Mouse (Mus musculus) heart, embryonic 16.5 days (tissue): ENCODE results near the gene Ilf3. TPM values are rescaled to one million over a fixed set of nuclear protein-coding genes. Genes with fewer than 3 reads are reported as not detected.

Experiments used
- ATAC-seq: fragments of 200-750 bp; cut with Nextera tagmentation; replicated peaks from 2 replicates; pipeline ENCODE4 v1.8.0; 2017; ENCODE audit warnings: moderate number of reproducible peaks; ENCODE audit not compliant: insufficient read depth, low FRiP score; ENCODE audit errors: extremely low read depth
- H3K27ac ChIP-seq: fragments of 300-500 bp; sonication (generic); 2 replicates; pipeline ENCODE4 v1.5.1; 2014; ENCODE audit warnings: mild to moderate bottlenecking, low read length, control low read depth, moderate library complexity
- H3K27me3 ChIP-seq: fragments of 300-500 bp; sonication (generic); 2 replicates; pipeline ENCODE4 v1.6.1; 2014; ENCODE audit warnings: low read length, mixed read lengths; ENCODE audit not compliant: control insufficient read depth, insufficient read depth
- H3K36me3 ChIP-seq: fragments of 300-500 bp; sonication (generic); 2 replicates; pipeline ENCODE4 v1.6.1; 2014; ENCODE audit not compliant: control insufficient read depth, insufficient read depth
- H3K4me1 ChIP-seq: fragments of 300-500 bp; sonication (generic); 2 replicates; pipeline ENCODE4 v1.6.1; 2014; ENCODE audit warnings: low read length, mixed read lengths; ENCODE audit not compliant: control insufficient read depth, insufficient read depth
- H3K4me2 ChIP-seq: fragments of 300-500 bp; sonication (generic); 2 replicates; pipeline ENCODE4 v1.6.1; 2014; ENCODE audit warnings: low read depth, mild to moderate bottlenecking, control low read depth, low read length
- H3K4me3 ChIP-seq: fragments of 300-500 bp; sonication (generic); 2 replicates; pipeline ENCODE4 v1.5.1; 2014; ENCODE audit warnings: mild to moderate bottlenecking, control low read depth, low read length
- H3K9ac ChIP-seq: fragments of 300-500 bp; sonication (generic); 2 replicates; pipeline ENCODE4 v1.6.1; 2014; ENCODE audit warnings: low read length, control low read depth
- H3K9me3 ChIP-seq: fragments of 300-500 bp; sonication (generic); replicated peaks from 2 replicates; pipeline ENCODE4 v1.6.1; 2016; ENCODE audit warnings: low read length; ENCODE audit not compliant: control insufficient read depth
- WGBS: fragments of 180-500 bp; shearing (Covaris S2); extraction: QIAGEN DNeasy Blood & Tissue Kit; methylation state at CpG from one replicate; pipeline ENCODE4 v1.1.7; 2014; 5-methylcytosine and 5-hydroxymethylcytosine counted together
- polyA plus RNA-seq: library from polyadenylated mRNA; unstranded; fragments of >200 nt; fragmentation: Nextera tagmentation; extraction: Ambion mirVana; gene quantifications from 2 replicates; pipeline ENCODE4 v1.2.1, GENCODE M21; 2015

Ilf3 gene
- polyA plus RNA-seq, 1 experiment from 2014 or later, result 105 TPM

GRCm38 (mm10) chr9:21445081-21445744, 77.5 kb downstream of the Ilf3 start:
- H3K36me3 ChIP-seq, result peaks cover 9% of the 10 kb centered on the region
- no peak overlapping the region for H3K4me3 ChIP-seq
- no peak overlapping the region for H3K27ac ChIP-seq
- H3K4me2 ChIP-seq, result no peak overlapping the region
- no peaks in the 10 kb centered on the region for H3K27me3 ChIP-seq
- no peak overlapping the region for H3K9ac ChIP-seq
- no peak for ATAC-seq
- H3K9me3 ChIP-seq, result no peaks in the 10 kb centered on the region
- WGBS, result 94% methylated on average over 6 of the region's 6 CpGs
- peaks cover 4% of the 10 kb centered on the region; the same call in 1 of the 2 replicates for H3K4me1 ChIP-seq

GRCm38 (mm10) chr9:21447778-21448177, 80.1 kb downstream of the Ilf3 start:
- Histone ChIP-seq H3K9me3 (no peaks in the 10 kb centered on the region), H3K4me1 (peaks cover 17% of the 10 kb centered on the region), H3K4me3 (no peak overlapping the region), H3K27ac (no peak overlapping the region), H3K27me3 (no peaks in the 10 kb centered on the region), H3K4me2 (no peak overlapping the region), H3K9ac (no peak overlapping the region), H3K36me3 (peaks cover 9% of the 10 kb centered on the region)
- 92% methylated on average over 2 of the region's 2 CpGs for WGBS
- ATAC-seq, result no peak

DNA sequence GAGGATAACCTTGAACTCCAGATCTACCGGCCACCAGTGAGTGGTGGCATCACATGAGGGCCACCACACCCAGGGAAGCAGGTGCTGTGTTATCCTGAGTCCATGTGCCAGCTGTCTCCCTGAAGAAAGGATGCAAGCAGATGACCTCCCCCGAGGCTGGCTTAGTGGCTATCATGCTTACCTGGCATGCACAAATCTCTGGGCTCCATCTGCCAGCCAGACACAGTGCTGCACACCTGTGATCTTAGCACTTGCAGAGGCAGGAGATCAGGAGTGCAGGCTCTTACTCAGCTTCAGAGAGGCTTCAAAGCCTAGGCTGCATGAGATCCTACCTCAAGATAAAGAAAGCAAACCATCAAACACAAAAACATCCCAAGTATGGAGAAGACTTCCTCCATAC, 82.0 kb downstream of the Ilf3 start:
- peak overlapping the region; percentile 54 for H3K27ac ChIP-seq
- 70% methylated on average over 2 of the region's 2 CpGs for WGBS
- H3K4me2 ChIP-seq, result no peak overlapping the region
- no peaks in the 10 kb centered on the region for H3K9me3 ChIP-seq
- no peaks in the 10 kb centered on the region for H3K27me3 ChIP-seq
- H3K36me3 ChIP-seq, result peaks cover 9% of the 10 kb centered on the region
- no peak overlapping the region for H3K9ac ChIP-seq
- ATAC-seq, result 0 out of 2 replicates have a peak, but pooled peaks have one; percentile 19
- peaks cover 18% of the 10 kb centered on the region for H3K4me1 ChIP-seq
- H3K4me3 ChIP-seq, result no peak overlapping the region

DNA sequence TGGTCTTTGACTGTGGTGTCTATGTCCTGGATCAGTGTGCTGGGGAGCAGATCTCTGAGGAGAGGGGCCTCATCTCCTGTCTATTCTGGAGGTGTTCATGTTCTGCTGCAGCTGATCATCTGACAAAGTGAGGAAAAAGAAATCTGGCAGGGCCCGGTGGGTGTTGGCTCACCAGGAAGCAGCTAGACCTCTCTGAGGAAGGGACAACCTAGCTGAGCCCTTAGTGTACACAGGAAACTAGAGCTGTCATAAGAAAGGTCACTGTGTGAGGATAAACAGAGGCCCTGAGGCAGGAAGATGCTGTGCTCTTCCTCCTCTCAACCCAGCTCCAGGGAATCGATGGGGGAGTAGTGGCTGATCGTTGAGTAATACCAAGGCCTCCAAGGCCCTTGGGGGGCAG, 82.6 kb downstream of the Ilf3 start:
- peak overlapping the region; percentile 54 for H3K27ac ChIP-seq
- 0 out of 2 replicates have a peak, but pooled peaks have one; percentile 35 for ATAC-seq
- peaks cover 3% of the 10 kb centered on the region; the same call in 1 of the 2 replicates for H3K36me3 ChIP-seq
- no peak overlapping the region for H3K9ac ChIP-seq
- H3K9me3 ChIP-seq, result no peaks in the 10 kb centered on the region
- H3K4me2 ChIP-seq, result no peak overlapping the region
- H3K27me3 ChIP-seq, result no peaks in the 10 kb centered on the region
- peaks cover 24% of the 10 kb centered on the region for H3K4me1 ChIP-seq
- no peak overlapping the region for H3K4me3 ChIP-seq
- 62% methylated on average over 3 of the region's 3 CpGs for WGBS

DNA sequence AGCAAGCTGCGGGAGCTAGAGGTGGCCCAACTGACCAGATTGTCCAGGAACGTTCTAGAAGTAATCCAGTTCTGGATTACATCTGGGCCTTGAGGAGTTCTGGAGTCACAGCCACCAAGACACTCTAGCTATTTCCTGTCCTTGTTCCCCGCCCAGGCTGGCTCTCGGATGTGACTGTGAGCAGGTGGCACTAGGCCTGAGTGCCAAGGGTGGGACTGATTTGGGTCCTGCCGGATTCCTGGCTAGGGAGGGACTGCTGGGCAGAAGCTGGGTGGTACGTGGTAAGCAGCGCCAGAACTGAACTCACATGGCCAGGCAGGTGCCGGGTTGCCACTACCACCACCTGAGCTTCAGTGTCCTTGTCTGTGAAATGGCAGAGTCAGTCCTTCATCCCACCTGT, 83.7 kb downstream of the Ilf3 start:
- Histone ChIP-seq H3K9ac (0 out of 2 replicates have a peak overlapping the region, but pooled peaks have one; percentile 13), H3K9me3 (no peaks in the 10 kb centered on the region), H3K27ac (peak overlapping the region; percentile 48), H3K36me3 (no peaks in the 10 kb centered on the region), H3K4me2 (no peak overlapping the region), H3K27me3 (no peaks in the 10 kb centered on the region), H3K4me1 (peaks cover 24% of the 10 kb centered on the region), H3K4me3 (no peak overlapping the region)
- 78% methylated on average over 8 of the region's 8 CpGs for WGBS
- ATAC-seq, result no peak

DNA sequence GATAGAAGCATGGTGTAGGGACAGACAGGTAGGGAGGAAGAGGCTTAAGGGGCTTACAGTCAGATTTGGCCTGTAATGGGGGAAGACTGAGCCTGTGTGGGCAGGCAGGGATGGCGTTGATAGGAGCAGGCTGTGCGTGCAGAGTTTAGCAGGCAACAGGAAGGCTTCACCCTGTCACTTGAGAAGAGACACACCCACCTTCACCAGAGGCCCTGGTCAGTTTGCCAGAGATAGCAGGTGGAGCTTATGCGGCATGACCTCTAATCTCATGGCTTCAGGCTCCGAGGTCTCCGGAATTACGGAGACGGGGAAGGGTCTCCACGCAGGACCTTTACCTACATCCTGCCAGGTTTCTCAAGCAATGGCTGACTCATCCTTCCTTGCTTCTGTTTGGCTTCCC, 84.2 kb downstream of the Ilf3 start:
- no peaks in the 10 kb centered on the region for H3K9me3 ChIP-seq
- H3K4me1 ChIP-seq, result peaks cover 24% of the 10 kb centered on the region
- no peaks in the 10 kb centered on the region for H3K27me3 ChIP-seq
- H3K9ac ChIP-seq, result 0 out of 2 replicates have a peak overlapping the region, but pooled peaks have one; percentile 13
- no peak overlapping the region for H3K4me2 ChIP-seq
- H3K4me3 ChIP-seq, result no peak overlapping the region
- H3K36me3 ChIP-seq, result no peaks in the 10 kb centered on the region
- 31% methylated on average over 8 of the region's 8 CpGs for WGBS
- H3K27ac ChIP-seq, result peak overlapping the region; percentile 48
- no peak for ATAC-seq

GRCm38 (mm10) chr9:21453003-21453402, 85.3 kb downstream of the Ilf3 start:
- Histone ChIP-seq H3K36me3 (no peaks in the 10 kb centered on the region), H3K4me3 (no peak overlapping the region), H3K9me3 (no peaks in the 10 kb centered on the region), H3K4me2 (no peak overlapping the region), H3K27me3 (no peaks in the 10 kb centered on the region), H3K27ac (no peak overlapping the region), H3K9ac (no peak overlapping the region), H3K4me1 (peaks cover 24% of the 10 kb centered on the region)
- 79% methylated on average over 7 of the region's 7 CpGs for WGBS
- ATAC-seq, result no peak

DNA sequence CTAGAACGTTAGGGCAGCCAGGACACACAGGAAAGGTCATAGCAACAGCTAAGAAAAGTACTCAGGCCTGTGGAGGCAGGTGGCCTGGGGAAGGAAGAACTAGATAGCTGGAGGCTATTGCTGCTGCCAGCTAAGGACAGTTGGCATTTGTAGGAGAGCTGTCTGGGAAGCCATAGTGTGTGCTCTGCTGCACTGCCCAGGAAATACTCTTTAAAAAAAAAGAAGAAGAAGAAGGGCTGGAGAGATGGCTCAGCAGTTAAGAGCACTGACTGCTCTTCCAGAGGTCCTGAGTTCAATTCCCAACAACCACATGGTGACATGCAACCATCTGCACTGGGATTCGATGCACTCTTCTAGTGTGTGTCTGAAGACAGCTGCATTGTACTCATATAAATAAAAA, 85.8 kb downstream of the Ilf3 start:
- H3K4me1 ChIP-seq, result peaks cover 24% of the 10 kb centered on the region
- no peaks in the 10 kb centered on the region for H3K9me3 ChIP-seq
- no peaks in the 10 kb centered on the region for H3K36me3 ChIP-seq
- H3K4me2 ChIP-seq, result no peak overlapping the region
- no peaks in the 10 kb centered on the region for H3K27me3 ChIP-seq
- 58% methylated on average over 2 of the region's 2 CpGs for WGBS
- no peak overlapping the region for H3K9ac ChIP-seq
- H3K27ac ChIP-seq, result no peak overlapping the region
- no peak for ATAC-seq
- H3K4me3 ChIP-seq, result no peak overlapping the region

DNA sequence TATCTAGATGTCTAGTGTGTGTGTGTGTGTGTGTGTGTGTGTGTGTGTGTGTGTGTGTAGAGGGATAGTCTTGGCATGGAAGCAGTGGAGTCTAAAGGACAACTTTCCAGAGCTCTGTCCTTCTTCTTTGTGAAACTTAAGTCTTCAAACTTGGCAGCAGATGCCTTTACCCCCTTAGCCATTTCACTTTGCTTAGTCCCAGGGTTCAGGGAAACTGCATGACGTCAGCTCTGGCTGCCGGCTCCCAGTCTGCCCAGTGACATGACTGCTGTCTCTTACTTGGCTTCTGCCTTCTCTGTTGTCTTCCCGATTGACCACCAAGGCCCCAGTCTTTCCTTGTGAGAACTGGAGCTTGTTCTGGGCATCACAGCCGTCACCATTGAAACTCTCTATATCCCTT, 86.9 kb downstream of the Ilf3 start:
- H3K27ac ChIP-seq, result no peak overlapping the region; the same call in 1 of the 2 replicates
- ATAC-seq, result no peak
- 67% methylated on average over 4 of the region's 4 CpGs for WGBS

More for the DNA sequence above, 86.9 kb downstream of the Ilf3 start:
- H3K27me3 ChIP-seq, result no peaks in the 10 kb centered on the region
- no peaks in the 10 kb centered on the region for H3K9me3 ChIP-seq
- H3K4me3 ChIP-seq, result no peak overlapping the region
- no peak overlapping the region for H3K4me2 ChIP-seq
- H3K9ac ChIP-seq, result no peak overlapping the region
- peaks cover 24% of the 10 kb centered on the region for H3K4me1 ChIP-seq
- H3K36me3 ChIP-seq, result no peaks in the 10 kb centered on the region
